Mouse (Mus musculus) G1E (cell line): ENCODE measurements around the gene Smcp. TPM values are rescaled to one million over a fixed set of nuclear protein-coding genes. Genes with fewer than 3 reads are reported as not detected.

Experiments used
- ATAC-seq: 2 replicates; pipeline ENCODE4 v1.8.0; 2016; ENCODE audit warnings: mild to moderate bottlenecking; ENCODE audit not compliant: insufficient number of reproducible peaks, poor library complexity, low FRiP score, severe bottlenecking; ENCODE audit errors: extremely low read depth
- DNase-seq: peaks from one replicate; pipeline ENCODE4 v3.0.0; 2012; ENCODE audit warnings: low spot score
- H3K27me3 ChIP-seq: 2 replicates; pipeline ENCODE4 v1.6.1; 2012; ENCODE audit warnings: mild to moderate bottlenecking, low read length, inconsistent platforms; ENCODE audit not compliant: insufficient read depth
- H3K36me3 ChIP-seq: replicated peaks from 2 replicates; pipeline ENCODE3; 2012; ENCODE audit warnings: mild to moderate bottlenecking, inconsistent platforms
- H3K4me1 ChIP-seq: 2 replicates; pipeline ENCODE4 v1.6.1; 2012; ENCODE audit warnings: low read depth, low read length, inconsistent platforms, mixed read lengths; ENCODE audit not compliant: insufficient read depth
- H3K4me3 ChIP-seq: 2 replicates; pipeline ENCODE4 v1.5.1; 2012; ENCODE audit warnings: low read depth, mild to moderate bottlenecking, inconsistent platforms, low read length, moderate library complexity, mixed read lengths
- H3K9me3 ChIP-seq: replicated peaks from 2 replicates; pipeline ENCODE4 v1.6.1; 2012; ENCODE audit warnings: inconsistent platforms
- CTCF ChIP-seq: IDR thresholded peaks from 2 replicates; pipeline ENCODE4 v1.5.1; 2012; ENCODE audit warnings: low read depth, low read length, inconsistent platforms, mixed read lengths
- GATA1 ChIP-seq: IDR thresholded peaks from 2 replicates; pipeline ENCODE4 v1.6.1; 2012; ENCODE audit warnings: borderline replicate concordance, low read length, inconsistent platforms, mixed read lengths
- GATA2 ChIP-seq: IDR thresholded peaks from 2 replicates; pipeline ENCODE4 v1.6.1; 2012; ENCODE audit warnings: low read depth, low read length, inconsistent platforms, borderline replicate concordance
- POLR2AphosphoS5 ChIP-seq: IDR thresholded peaks from 2 replicates; pipeline ENCODE4 v1.6.1; 2012; ENCODE audit warnings: low read depth, low read length, inconsistent platforms; ENCODE audit not compliant: insufficient replicate concordance
- TAL1 ChIP-seq: conservative IDR thresholded peaks from 2 replicates; pipeline ENCODE4 v1.6.1; 2012; ENCODE audit warnings: low read depth, low read length, inconsistent platforms, mixed read lengths
- polyA plus RNA-seq: library from polyadenylated mRNA; stranded (reverse); fragments of >175 nt; gene quantifications from 2 replicates; pipeline ENCODE4 v1.2.3, GENCODE M21; 2012
- total RNA-seq, 2 experiments: library from RNA; stranded (forward) in 1 of 2; stranded (reverse) in 1 of 2; fragments of 200-1000 nt in 1 of 2; fragments of >200 nt in 1 of 2; fragmentation: Nextera tagmentation in 1 of 2; gene quantifications; 2 replicates each; pipeline ENCODE4 v1.2.3; 2014 to 2017

The Smcp gene
- total and polyA plus RNA-seq, 3 experiments, result not detected

- H3K4me1 ChIP-seq, result no peaks in the 10 kb centered on the region
These were observed 9.3 kb downstream of the Smcp start for GRCm38 (mm10) chr3:92579508-92579907.

GRCm38 (mm10) chr3:92578652-92579413 is 10.0 kb downstream of the Smcp start:
- H3K4me3 ChIP-seq, result no peak overlapping the region
- DNase-seq, result no peak
- no peak for ATAC-seq
- no peak for TF ChIP-seq POLR2AphosphoS5
- TF ChIP-seq GATA1, result no peak
- TF ChIP-seq CTCF, result no peak
- no peak for TF ChIP-seq GATA2
- TF ChIP-seq TAL1, result no peak
- no peaks in the 10 kb centered on the region for H3K36me3 ChIP-seq
- 0 out of 2 replicates have a peak, but pooled peaks cover 3% of the 10 kb centered on the region for H3K9me3 ChIP-seq
- no peaks in the 10 kb centered on the region for H3K4me1 ChIP-seq
- no peaks in the 10 kb centered on the region for H3K27me3 ChIP-seq

More at GRCm38 (mm10) chr3:92579508-92579907, 9.3 kb downstream of the Smcp start:
- TF ChIP-seq POLR2AphosphoS5, result no peak
- TF ChIP-seq GATA1, result no peak
- no peak for TF ChIP-seq GATA2
- no peak for TF ChIP-seq CTCF
- TF ChIP-seq TAL1, result no peak
- Histone ChIP-seq H3K4me3 (no peak overlapping the region), H3K27me3 (peaks cover 2% of the 10 kb centered on the region; the same call in 1 of the 2 replicates), H3K9me3 (peaks cover 7% of the 10 kb centered on the region), H3K36me3 (no peaks in the 10 kb centered on the region)
- no peak for DNase-seq
- no peak for ATAC-seq

GRCm38 (mm10) chr3:92573449-92574041 is 15.3 kb downstream of the Smcp start, which contains the start of gene Ivl:
Ivl (minus strand) TSS chr3:92573735.
- ATAC-seq, result no peak
- no peaks in the 10 kb centered on the region for H3K27me3 ChIP-seq
- no peaks in the 10 kb centered on the region for H3K36me3 ChIP-seq
- H3K4me1 ChIP-seq, result no peaks in the 10 kb centered on the region
- H3K4me3 ChIP-seq, result no peak within 1 kb of the TSS
- no peaks in the 10 kb centered on the region for H3K9me3 ChIP-seq
- DNase-seq, result no peak
- TF ChIP-seq TAL1 (no peak), GATA1 (no peak), POLR2AphosphoS5 (no peak), GATA2 (no peak), CTCF (no peak)

GRCm38 (mm10) chr3:92572514-92573155 is 16.2 kb downstream of the Smcp start:
- Histone ChIP-seq H3K4me1 (no peaks in the 10 kb centered on the region), H3K9me3 (no peaks in the 10 kb centered on the region), H3K36me3 (no peaks in the 10 kb centered on the region), H3K27me3 (no peaks in the 10 kb centered on the region), H3K4me3 (no peak overlapping the region)
- ATAC-seq (no peak), DNase-seq (no peak)
- TF ChIP-seq POLR2AphosphoS5, result no peak

- DNase-seq, result no peak
- H3K27me3 ChIP-seq, result no peaks in the 10 kb centered on the region
- H3K36me3 ChIP-seq, result no peaks in the 10 kb centered on the region
- H3K9me3 ChIP-seq, result no peaks in the 10 kb centered on the region
- no peak overlapping the region for H3K4me3 ChIP-seq
- ATAC-seq, result no peak
- H3K4me1 ChIP-seq, result no peaks in the 10 kb centered on the region
- no peak for TF ChIP-seq TAL1
- TF ChIP-seq CTCF, result no peak
- TF ChIP-seq GATA1, result no peak
- no peak for TF ChIP-seq GATA2
- no peak for TF ChIP-seq POLR2AphosphoS5
These were observed 20.0 kb downstream of the Smcp start for GRCm38 (mm10) chr3:92568752-92569151.

GRCm38 (mm10) chr3:92565418-92565817 is 23.4 kb downstream of the Smcp start:
- H3K4me1 ChIP-seq, result no peaks in the 10 kb centered on the region
- TF ChIP-seq TAL1 (no peak), GATA1 (no peak), GATA2 (no peak), CTCF (no peak), POLR2AphosphoS5 (no peak)
- H3K27me3 ChIP-seq, result no peaks in the 10 kb centered on the region
- DNase-seq (no peak), ATAC-seq (no peak)
- H3K9me3 ChIP-seq, result no peaks in the 10 kb centered on the region
- no peaks in the 10 kb centered on the region for H3K36me3 ChIP-seq
- no peak overlapping the region for H3K4me3 ChIP-seq
